Mouse (Mus musculus): ENCODE data around the gene Casq2. TPM values are rescaled to one million over a fixed set of nuclear protein-coding genes. Genes with fewer than 3 reads are reported as not detected.

The Casq2 gene
- polyA plus RNA-seq, 1 experiment from 2014 or later, result 5.7 TPM

DNA sequence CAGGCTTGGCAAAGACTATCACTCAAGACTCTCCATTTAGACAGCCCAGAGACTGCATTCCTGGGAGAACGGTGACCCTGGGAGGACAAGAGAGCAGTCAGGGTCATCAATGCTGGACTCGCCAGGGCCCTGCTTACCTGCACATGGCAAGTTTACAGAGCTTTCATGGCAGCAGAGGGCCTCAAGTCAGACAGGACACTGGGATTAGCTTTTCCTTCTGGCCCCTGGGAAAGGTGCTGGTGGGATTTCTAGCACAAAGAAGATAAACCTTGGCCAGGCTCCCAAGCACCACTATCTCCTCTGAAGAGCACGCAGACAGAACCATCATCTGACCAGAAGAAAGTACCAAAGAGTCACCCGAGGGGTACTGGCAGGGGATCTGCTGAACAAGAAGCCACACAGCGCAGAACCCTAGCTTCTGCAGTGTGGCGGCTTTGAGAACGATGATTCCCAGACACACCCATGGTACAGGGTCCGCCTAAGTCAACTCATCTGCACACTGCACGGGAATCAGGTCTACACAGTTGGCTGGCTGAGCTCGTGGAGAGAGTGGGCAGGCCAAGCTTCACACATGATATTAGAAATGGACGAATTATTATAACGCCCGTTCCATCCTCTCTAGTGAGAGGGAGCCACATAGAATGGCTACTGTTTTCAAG is 1.3 kb upstream of the Casq2 start:
- Histone ChIP-seq H3K4me1 (replicated peaks; ENCODE audit: control insufficient read depth, insufficient read depth, low read length) (no peaks in the 10 kb centered on the region), H3K27ac (ENCODE audit: low read depth, low read length) (no peak overlapping the region), H3K9me3 (ENCODE audit: control insufficient read depth) (no peaks in the 10 kb centered on the region), H3K27me3 (replicated peaks; ENCODE audit: control insufficient read depth, insufficient read depth, low read length) (no peaks in the 10 kb centered on the region), H3K4me3 (ENCODE audit: low read depth, low read length) (no peak overlapping the region), H3K9ac (ENCODE audit: low read depth, low read length) (no peak overlapping the region), H3K4me2 (replicated peaks; ENCODE audit: low read depth) (no peak overlapping the region), H3K36me3 (ENCODE audit: control insufficient read depth, insufficient read depth) (no peaks in the 10 kb centered on the region)
- no peak for TF ChIP-seq CTCF (IDR thresholded peaks at IDR 0.05; ENCODE audit: low read depth)
- ATAC-seq, result no peak
- 53% methylated on average over 13 of the region's 13 CpGs for WGBS

DNA sequence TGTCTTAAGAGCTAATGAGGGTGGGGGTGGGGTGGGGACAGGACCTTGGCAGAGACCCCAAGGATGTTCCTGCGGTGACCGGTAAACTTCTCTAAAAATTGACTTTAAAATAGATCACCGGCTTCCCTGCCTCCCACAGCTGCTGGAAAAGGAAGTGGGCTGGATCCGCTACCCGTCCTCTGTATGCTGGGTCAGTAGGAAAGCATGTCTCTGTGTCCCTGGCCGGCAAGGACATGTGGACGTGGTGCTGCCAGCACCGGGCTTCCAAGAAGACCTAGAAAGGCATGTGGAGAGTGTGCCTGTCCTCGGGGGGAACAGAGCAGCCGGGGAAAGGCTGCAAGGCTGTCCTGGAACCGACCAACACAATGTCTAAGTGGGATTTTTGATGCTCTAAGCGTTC is 496 bp upstream of the Casq2 start:
- no peak for TF ChIP-seq CTCF (IDR thresholded peaks at IDR 0.05; ENCODE audit: low read depth)
- no peaks in the 10 kb centered on the region for H3K27me3 ChIP-seq (replicated peaks; ENCODE audit: control insufficient read depth, insufficient read depth, low read length)
- H3K4me2 ChIP-seq (replicated peaks; ENCODE audit: low read depth), result no peak overlapping the region
- no peak overlapping the region for H3K27ac ChIP-seq (ENCODE audit: low read depth, low read length)
- no peaks in the 10 kb centered on the region for H3K36me3 ChIP-seq (ENCODE audit: control insufficient read depth, insufficient read depth)
- WGBS, result 57% methylated on average over 12 of the region's 12 CpGs
- no peaks in the 10 kb centered on the region for H3K4me1 ChIP-seq (replicated peaks; ENCODE audit: control insufficient read depth, insufficient read depth, low read length)
- no peak for ATAC-seq
- no peaks in the 10 kb centered on the region for H3K9me3 ChIP-seq (ENCODE audit: control insufficient read depth)
- no peak overlapping the region for H3K9ac ChIP-seq (ENCODE audit: low read depth, low read length)
- H3K4me3 ChIP-seq (ENCODE audit: low read depth, low read length), result no peak overlapping the region

DNA sequence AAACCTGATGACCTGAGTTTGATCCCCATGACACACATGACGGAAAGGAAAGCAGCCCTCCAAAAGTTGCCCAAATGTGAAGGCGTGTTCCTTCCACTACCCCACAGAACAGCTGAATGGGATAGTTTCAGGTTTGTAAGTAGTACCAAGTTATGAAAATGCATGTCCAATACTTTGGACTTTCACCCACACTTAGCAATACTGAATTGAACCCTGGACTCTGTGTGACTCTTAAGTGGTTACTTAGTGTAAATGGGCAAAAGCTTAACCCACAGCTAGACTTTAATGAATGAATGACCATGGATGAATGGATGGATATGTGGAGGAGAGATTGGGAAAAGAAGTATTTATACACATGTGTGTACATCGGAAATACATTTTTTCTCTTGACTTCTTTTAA is 8.6 kb downstream of the Casq2 start:
- no peak for ATAC-seq
- Histone ChIP-seq H3K4me1 (replicated peaks; ENCODE audit: control insufficient read depth, insufficient read depth, low read length) (0 out of 2 replicates have a peak, but pooled peaks cover 4% of the 10 kb centered on the region), H3K4me3 (ENCODE audit: low read depth, low read length) (no peak overlapping the region), H3K9ac (ENCODE audit: low read depth, low read length) (no peak overlapping the region), H3K9me3 (ENCODE audit: control insufficient read depth) (no peaks in the 10 kb centered on the region), H3K36me3 (ENCODE audit: control insufficient read depth, insufficient read depth) (no peaks in the 10 kb centered on the region), H3K27me3 (replicated peaks; ENCODE audit: control insufficient read depth, insufficient read depth, low read length) (no peaks in the 10 kb centered on the region), H3K27ac (ENCODE audit: low read depth, low read length) (no peak overlapping the region), H3K4me2 (replicated peaks; ENCODE audit: low read depth) (no peak overlapping the region)
- WGBS, result 91% methylated on average over 3 of the region's 3 CpGs
- no peak for TF ChIP-seq CTCF (IDR thresholded peaks at IDR 0.05; ENCODE audit: low read depth)

DNA sequence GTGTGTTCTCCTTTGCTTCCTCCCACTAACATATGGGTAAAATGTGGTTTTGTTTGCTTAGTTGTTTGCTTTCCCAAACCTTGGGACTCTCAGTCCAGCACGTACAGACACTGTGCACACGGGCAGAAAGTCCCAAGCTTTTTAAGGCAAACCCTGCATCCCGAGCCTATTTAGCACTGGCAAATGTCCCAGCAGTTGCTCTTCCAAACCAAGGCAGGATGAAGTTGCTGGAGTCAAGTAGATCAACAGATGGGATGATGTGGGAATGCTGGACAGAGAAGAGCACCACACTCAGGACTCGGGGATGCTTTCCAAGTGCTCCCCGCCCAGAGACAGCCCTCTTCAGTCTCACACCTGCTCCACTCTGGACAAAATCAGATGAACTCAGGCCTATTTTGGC is 9.2 kb downstream of the Casq2 start:
- WGBS, result 45% methylated on average over 5 of the region's 5 CpGs
- Histone ChIP-seq H3K4me2 (replicated peaks; ENCODE audit: low read depth) (no peak overlapping the region), H3K9ac (ENCODE audit: low read depth, low read length) (no peak overlapping the region), H3K9me3 (ENCODE audit: control insufficient read depth) (no peaks in the 10 kb centered on the region), H3K27ac (ENCODE audit: low read depth, low read length) (no peak overlapping the region), H3K27me3 (replicated peaks; ENCODE audit: control insufficient read depth, insufficient read depth, low read length) (no peaks in the 10 kb centered on the region), H3K36me3 (ENCODE audit: control insufficient read depth, insufficient read depth) (no peaks in the 10 kb centered on the region), H3K4me1 (replicated peaks; ENCODE audit: control insufficient read depth, insufficient read depth, low read length) (0 out of 2 replicates have a peak, but pooled peaks cover 4% of the 10 kb centered on the region), H3K4me3 (ENCODE audit: low read depth, low read length) (no peak overlapping the region)
- no peak for ATAC-seq
- TF ChIP-seq CTCF (IDR thresholded peaks at IDR 0.05; ENCODE audit: low read depth), result no peak

DNA sequence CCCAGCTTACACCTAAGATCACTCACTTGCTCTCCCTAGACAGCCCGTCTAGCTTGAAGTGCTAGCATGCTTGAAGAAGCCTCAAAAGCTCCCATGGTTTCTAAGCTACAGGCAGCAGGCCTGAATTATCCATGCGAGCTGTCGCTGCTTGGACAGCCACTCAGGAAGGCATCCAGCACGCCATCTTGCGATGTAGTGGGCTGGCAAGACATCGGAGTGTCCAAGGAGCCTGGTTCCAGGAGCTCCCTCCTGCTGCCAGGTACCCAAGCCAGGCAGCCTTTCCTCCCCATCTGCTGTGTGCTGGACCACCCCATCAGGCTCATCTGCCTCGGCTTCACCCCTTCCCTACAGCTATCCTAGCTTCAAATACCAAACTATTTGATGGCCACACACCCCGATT is 10.2 kb downstream of the Casq2 start:
- Histone ChIP-seq H3K27ac (ENCODE audit: low read depth, low read length) (no peak overlapping the region), H3K9me3 (ENCODE audit: control insufficient read depth) (no peaks in the 10 kb centered on the region), H3K4me3 (ENCODE audit: low read depth, low read length) (no peak overlapping the region), H3K27me3 (replicated peaks; ENCODE audit: control insufficient read depth, insufficient read depth, low read length) (no peaks in the 10 kb centered on the region), H3K36me3 (ENCODE audit: control insufficient read depth, insufficient read depth) (no peaks in the 10 kb centered on the region), H3K4me2 (replicated peaks; ENCODE audit: low read depth) (no peak overlapping the region), H3K9ac (ENCODE audit: low read depth, low read length) (no peak overlapping the region), H3K4me1 (replicated peaks; ENCODE audit: control insufficient read depth, insufficient read depth, low read length) (0 out of 2 replicates have a peak, but pooled peaks cover 4% of the 10 kb centered on the region)
- WGBS, result 92% methylated on average over 8 of the region's 8 CpGs
- no peak for TF ChIP-seq CTCF (IDR thresholded peaks at IDR 0.05; ENCODE audit: low read depth)
- ATAC-seq, result no peak

DNA sequence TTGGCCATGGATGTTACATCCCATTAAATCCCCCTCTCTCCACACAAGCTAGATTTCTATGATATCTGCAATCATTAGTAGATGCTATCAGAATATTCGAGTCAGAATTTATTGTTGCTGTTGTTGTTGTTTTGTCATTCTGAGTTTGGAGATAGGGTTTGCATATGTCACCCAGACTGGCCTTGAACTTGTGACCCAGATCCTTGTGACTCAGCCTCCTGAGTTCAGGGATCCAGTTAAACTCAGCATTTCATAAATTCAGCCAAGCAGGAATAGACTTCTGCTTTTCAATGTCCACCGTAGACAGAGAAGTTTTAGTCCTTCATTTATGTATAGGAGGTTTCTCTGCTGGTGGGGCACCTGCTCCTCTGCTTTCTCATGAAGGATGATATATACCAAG is 10.8 kb downstream of the Casq2 start:
- no peaks in the 10 kb centered on the region for H3K27me3 ChIP-seq (replicated peaks; ENCODE audit: control insufficient read depth, insufficient read depth, low read length)
- no peaks in the 10 kb centered on the region for H3K36me3 ChIP-seq (ENCODE audit: control insufficient read depth, insufficient read depth)
- no peaks in the 10 kb centered on the region for H3K9me3 ChIP-seq (ENCODE audit: control insufficient read depth)
- ATAC-seq, result no peak
- H3K4me2 ChIP-seq (replicated peaks; ENCODE audit: low read depth), result no peak overlapping the region
- H3K27ac ChIP-seq (ENCODE audit: low read depth, low read length), result no peak overlapping the region
- WGBS, result 87% methylated on average over 2 of the region's 2 CpGs
- TF ChIP-seq CTCF (IDR thresholded peaks at IDR 0.05; ENCODE audit: low read depth), result no peak
- no peak overlapping the region for H3K9ac ChIP-seq (ENCODE audit: low read depth, low read length)
- 0 out of 2 replicates have a peak, but pooled peaks cover 4% of the 10 kb centered on the region for H3K4me1 ChIP-seq (replicated peaks; ENCODE audit: control insufficient read depth, insufficient read depth, low read length)
- no peak overlapping the region for H3K4me3 ChIP-seq (ENCODE audit: low read depth, low read length)

Measured in intestine, postnatal 0 days (tissue).